Mouse (Mus musculus) c-Kit-positive CD71-negative TER-119-negative erythroid progenitor cells, embryonic 14.5 days (primary cell): ENCODE measurements around the gene Crygd.

Experiments
- DNase-seq: peaks from one replicate; pipeline ENCODE4 v3.0.0-alpha.2; 2013; ENCODE audit warnings: low read depth

Crygd gene

DNA sequence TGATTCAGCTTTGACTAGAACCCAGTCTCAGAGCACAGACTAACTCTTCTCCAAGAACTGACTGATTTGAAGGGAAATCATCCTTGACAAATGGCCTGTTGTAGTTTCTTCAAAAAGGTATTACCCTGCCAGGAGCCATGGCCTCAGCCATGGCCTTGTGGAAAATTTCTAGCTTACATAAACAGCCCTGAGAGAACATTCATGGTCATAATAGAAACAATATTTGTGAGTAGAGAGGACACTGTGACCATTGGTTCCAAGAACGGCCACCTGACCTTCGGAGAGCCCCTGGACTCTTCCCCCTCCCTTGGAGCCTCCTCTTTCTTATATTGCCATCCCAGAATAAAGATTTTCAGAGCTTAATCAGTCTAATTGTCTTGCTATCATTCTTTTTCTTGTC lies 19.8 kb downstream of the Crygd start:
- DNase-seq: no peak

DNA sequence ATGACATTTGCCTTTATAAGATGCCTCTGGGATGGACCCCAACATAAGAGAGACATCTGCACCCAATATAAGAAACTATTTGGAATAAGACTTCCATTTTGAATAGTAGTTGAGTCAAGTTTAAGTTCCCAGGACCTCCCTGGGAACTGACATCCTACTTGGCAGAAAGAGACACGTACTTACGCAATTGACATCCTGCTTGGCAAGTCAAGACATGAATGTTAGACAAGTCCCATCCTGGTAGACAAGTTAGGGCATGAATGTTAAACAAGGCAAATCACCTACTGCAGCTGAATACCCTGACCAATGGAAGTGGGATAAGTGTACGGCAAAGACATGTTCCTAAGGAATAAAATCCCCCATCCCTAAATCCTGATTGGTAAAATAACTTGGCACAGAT lies 21.4 kb downstream of the Crygd start:
- no peak for DNase-seq

GRCm38 (mm10) chr1:65040806-65041205 lies 22.4 kb downstream of the Crygd start:
- DNase-seq: no peak

GRCm38 (mm10) chr1:65039679-65040078 lies 23.6 kb downstream of the Crygd start:
- DNase-seq: no peak

- DNase-seq: no peak
Measured at GRCm38 (mm10) chr1:65037542-65037941, 25.7 kb downstream of the Crygd start.

GRCm38 (mm10) chr1:65035513-65035912 lies 27.7 kb downstream of the Crygd start:
- no peak for DNase-seq

- no peak for DNase-seq
Measured at GRCm38 (mm10) chr1:65032641-65033040, 30.6 kb downstream of the Crygd start, which contains the start of gene Akr1cl. Gene Akr1cl, minus strand, starts transcription at chr1:65032759.

DNA sequence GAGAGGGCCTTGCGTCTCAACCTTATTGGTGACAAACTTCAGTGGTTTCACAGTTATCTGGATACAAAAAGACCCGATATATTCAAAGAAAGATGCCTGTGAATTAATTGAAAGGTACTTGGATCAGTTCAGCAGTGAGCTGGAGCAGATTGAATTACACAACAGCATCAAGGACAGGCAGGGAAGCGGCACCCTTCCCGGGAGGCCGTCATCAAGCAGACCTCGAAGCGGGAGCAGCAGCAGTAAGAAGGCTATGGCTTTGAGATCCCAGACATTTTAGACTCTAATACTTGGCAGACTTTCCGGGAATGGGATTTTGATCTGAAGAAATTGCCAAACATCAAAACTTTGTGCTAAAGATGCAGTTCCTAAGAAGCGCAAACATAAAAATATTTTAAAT lies 35.0 kb downstream of the Crygd start:
- no peak for DNase-seq

DNA sequence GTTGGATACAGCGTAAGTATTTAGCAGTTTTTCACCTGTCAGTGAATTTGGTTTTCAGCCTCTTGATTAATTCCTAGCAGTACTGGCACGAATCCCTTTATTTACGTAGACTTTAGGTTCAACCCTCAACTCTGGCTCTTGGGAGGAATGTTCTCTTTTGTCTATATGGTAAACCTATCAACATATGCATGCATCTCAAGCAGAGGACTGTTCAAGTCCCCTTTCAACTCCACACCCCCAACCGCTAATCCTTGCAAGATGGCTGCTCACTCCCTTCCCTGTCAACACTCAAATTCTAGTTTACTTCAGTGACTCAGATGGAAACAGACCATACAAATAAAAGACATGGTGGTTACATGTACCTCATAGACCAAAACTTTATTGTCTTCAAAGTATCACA lies 50.5 kb downstream of the Crygd start:
- DNase-seq: no peak
